Mouse (Mus musculus): ENCODE measurements around the gene Ppp2r1b. TPM values are rescaled to one million over a fixed set of nuclear protein-coding genes. Genes with fewer than 3 reads are reported as not detected.

Gene Ppp2r1b
- polyA plus RNA-seq, 1 experiment from 2014 or later = 109 TPM

- Histone ChIP-seq H3K27me3 (no peaks in the 10 kb centered on the region), H3K9ac (no peak overlapping the region), H3K4me1 (no peaks in the 10 kb centered on the region), H3K9me3 (no peaks in the 10 kb centered on the region), H3K4me3 (replicated peaks) (no peak overlapping the region), H3K27ac (no peak overlapping the region), H3K36me3 (replicated peaks) (no peaks in the 10 kb centered on the region), H3K4me2 (no peak overlapping the region)
- 93% methylated on average over 3 of the region's 3 CpGs for WGBS
- no peak for ATAC-seq (ENCODE audit: low FRiP score)
Observed at GRCm38 (mm10) chr9:50941804-50942401, 96.8 kb downstream of the Ppp2r1b start.

GRCm38 (mm10) chr9:50942711-50943110, 97.6 kb downstream of the Ppp2r1b start:
- H3K4me2 ChIP-seq = no peak overlapping the region
- H3K4me3 ChIP-seq (replicated peaks) = no peak overlapping the region
- H3K9me3 ChIP-seq = no peaks in the 10 kb centered on the region
- no peaks in the 10 kb centered on the region for H3K4me1 ChIP-seq
- ATAC-seq (ENCODE audit: low FRiP score) = no peak
- 66% methylated on average over 2 of the region's 2 CpGs for WGBS
- no peaks in the 10 kb centered on the region for H3K36me3 ChIP-seq (replicated peaks)
- H3K27me3 ChIP-seq = no peaks in the 10 kb centered on the region
- H3K9ac ChIP-seq = no peak overlapping the region
- H3K27ac ChIP-seq = no peak overlapping the region

Other genes starting within 250 kb of the Ppp2r1b start
- gene Sdhd, start 241.5 kb upstream of the Ppp2r1b start, polyA plus RNA-seq (2016; fragmentation: Nextera tagmentation; extraction: Ambion mirVana) = 219 and 221 TPM in 2 replicates
- gene Timm8b, start 241.4 kb upstream of the Ppp2r1b start, polyA plus RNA-seq (2016; fragmentation: Nextera tagmentation; extraction: Ambion mirVana) = 385 and 386 TPM in 2 replicates
- gene Pih1d2, start 228.0 kb upstream of the Ppp2r1b start, polyA plus RNA-seq (2016; fragmentation: Nextera tagmentation; extraction: Ambion mirVana) = 8.2 and 8.7 TPM in 2 replicates
- 27.0 and 28.3 TPM in 2 replicates for gene Nkapd1, start 227.8 kb upstream of the Ppp2r1b start, polyA plus RNA-seq (2016; fragmentation: Nextera tagmentation; extraction: Ambion mirVana)
- 43.4 and 48.3 TPM in 2 replicates for gene Dlat, start 185.5 kb upstream of the Ppp2r1b start, polyA plus RNA-seq (2016; fragmentation: Nextera tagmentation; extraction: Ambion mirVana)
- 18.2 and 18.6 TPM in 2 replicates for gene Dixdc1, start 105.8 kb upstream of the Ppp2r1b start, polyA plus RNA-seq (2016; fragmentation: Nextera tagmentation; extraction: Ambion mirVana)
- 0.88 and 1.6 TPM in 2 replicates for gene 2310030G06Rik, start 98.8 kb upstream of the Ppp2r1b start, polyA plus RNA-seq (2016; fragmentation: Nextera tagmentation; extraction: Ambion mirVana)
- 3.9 and 6.5 TPM in 2 replicates for gene Cryab, start 94.0 kb upstream of the Ppp2r1b start, polyA plus RNA-seq (2016; fragmentation: Nextera tagmentation; extraction: Ambion mirVana)
- gene Hspb2, start 92.9 kb upstream of the Ppp2r1b start, polyA plus RNA-seq (2016; fragmentation: Nextera tagmentation; extraction: Ambion mirVana) = 0.54 TPM in 1 of 2 replicates, not detected in the other
- 10.6 and 11.7 TPM in 2 replicates for gene Fdxacb1, start 77.1 kb upstream of the Ppp2r1b start, polyA plus RNA-seq (2016; fragmentation: Nextera tagmentation; extraction: Ambion mirVana)
- gene Alg9, start 70.3 kb upstream of the Ppp2r1b start, polyA plus RNA-seq (2016; fragmentation: Nextera tagmentation; extraction: Ambion mirVana) = 38.0 and 40.6 TPM in 2 replicates
- 35.6 and 38.0 TPM in 2 replicates for gene 1110032A03Rik, start 69.8 kb upstream of the Ppp2r1b start, polyA plus RNA-seq (2016; fragmentation: Nextera tagmentation; extraction: Ambion mirVana)
- gene Sik2, start 163.8 kb downstream of the Ppp2r1b start, polyA plus RNA-seq (2016; fragmentation: Nextera tagmentation; extraction: Ambion mirVana) = 14.9 and 16.2 TPM in 2 replicates
- not detected in 2 replicates for gene Btg4, start 215.6 kb downstream of the Ppp2r1b start, polyA plus RNA-seq (2016; fragmentation: Nextera tagmentation; extraction: Ambion mirVana)
- 0.69 and 1.2 TPM in 2 replicates for gene Layn, start 231.8 kb downstream of the Ppp2r1b start, polyA plus RNA-seq (2016; fragmentation: Nextera tagmentation; extraction: Ambion mirVana)